Mouse (Mus musculus) thymus, postnatal 14 days (tissue): ENCODE data around the gene Myh2.

Experiments used
- DNase-seq: peaks from one replicate; pipeline ENCODE4 v3.0.0; 2021

Myh2 gene

DNA sequence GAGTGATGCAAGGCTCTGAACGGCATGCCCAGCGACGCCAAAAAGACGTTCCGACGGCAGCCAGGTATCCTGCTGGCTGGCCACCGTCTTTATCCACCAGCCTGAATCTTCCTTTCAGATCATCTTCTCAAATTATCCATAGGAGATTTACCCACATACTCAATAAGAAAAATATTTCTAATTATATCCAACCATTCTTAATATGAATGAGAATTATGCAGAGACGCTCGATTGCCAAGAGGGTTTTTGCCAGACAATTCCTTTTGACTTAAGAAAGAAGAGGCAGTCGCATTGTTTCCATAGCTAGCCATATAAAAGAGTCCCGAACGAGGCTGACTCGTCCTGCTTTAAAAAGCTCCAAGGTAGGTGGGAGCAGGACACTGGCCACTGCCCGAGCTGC, at the start of gene Myh2:
Myh2 (plus strand) TSS at position 301 of the 400 bp plus-strand sequence.
- DNase-seq, result no peak

DNA sequence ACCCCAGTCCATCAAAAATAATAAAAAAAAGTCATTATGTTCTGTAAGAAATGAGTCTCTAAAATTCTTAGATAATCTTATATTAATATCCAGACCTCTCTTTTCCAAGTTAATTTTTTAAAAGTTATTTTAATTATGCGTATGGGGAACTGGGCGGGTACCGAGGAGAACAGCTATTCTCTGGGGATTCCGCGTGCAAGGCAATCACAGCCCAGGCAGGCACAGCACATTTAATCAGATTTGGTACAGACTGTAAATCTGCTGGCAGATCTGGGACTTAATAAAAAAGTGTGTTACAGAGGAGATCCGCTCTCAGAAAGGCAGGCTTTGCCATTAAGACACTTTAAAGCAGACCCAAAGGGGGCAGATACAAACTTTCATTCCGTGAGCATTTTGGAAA, 45.9 kb upstream of the Myh2 start:
- no peak for DNase-seq

DNA sequence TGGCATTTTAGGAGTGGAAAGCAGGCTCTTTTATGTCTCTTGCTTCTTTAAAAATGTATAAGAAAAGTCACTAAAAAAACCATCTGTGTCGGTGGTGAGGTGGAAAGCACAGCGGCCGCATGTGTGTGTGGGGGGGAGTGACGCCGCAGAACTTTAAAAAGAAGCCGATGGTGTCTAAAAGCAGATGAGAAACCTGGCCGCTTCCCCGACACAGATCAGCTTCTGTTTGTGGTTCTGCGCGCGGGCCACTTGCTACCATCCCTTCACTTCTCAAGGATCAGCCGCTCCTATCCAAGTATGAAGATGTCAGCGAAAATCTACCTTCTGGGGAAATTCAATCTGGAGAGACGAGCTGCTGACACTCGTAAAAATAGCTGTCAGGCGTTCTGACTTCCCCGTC, 45.5 kb upstream of the Myh2 start:
- no peak for DNase-seq

DNA sequence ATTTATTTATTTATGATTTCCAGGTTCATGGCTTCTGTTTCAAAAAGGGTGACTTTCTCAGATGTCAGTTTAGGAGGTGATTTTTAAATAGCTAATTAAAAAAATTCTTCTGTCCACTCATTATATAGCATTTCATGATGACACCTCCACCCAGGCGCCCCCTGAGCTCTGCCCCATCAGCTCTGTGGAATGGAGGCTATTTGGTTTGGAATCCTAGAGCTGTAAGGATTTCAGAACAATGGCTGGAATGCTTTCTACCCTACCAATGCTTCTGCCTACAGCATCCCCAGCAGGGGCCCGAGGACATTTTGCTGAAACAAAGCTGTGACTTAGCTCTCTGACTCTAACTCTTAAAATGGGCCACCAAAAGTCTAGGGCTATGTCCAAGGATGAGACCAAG, 37.3 kb upstream of the Myh2 start:
- no peak for DNase-seq

DNA sequence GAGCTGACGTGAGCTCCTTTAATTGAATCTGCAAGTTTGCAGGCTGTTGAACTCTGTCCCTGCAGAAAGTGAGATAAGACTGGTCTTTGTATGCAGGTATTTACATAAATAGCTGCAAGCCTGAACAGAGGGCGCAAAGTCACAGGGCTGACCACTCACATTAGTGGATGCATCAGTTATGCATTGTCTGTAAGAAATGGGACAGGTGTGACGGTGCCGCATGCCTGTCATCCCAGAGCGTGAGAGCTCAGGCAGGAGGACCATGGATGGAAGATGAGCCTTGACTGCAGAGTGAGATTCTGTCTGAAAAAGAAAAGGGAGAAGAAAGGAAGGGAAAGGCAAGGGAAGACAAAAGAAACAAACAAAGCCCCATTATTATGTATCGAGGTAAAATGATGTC, 36.2 kb upstream of the Myh2 start:
- DNase-seq, result no peak

DNA sequence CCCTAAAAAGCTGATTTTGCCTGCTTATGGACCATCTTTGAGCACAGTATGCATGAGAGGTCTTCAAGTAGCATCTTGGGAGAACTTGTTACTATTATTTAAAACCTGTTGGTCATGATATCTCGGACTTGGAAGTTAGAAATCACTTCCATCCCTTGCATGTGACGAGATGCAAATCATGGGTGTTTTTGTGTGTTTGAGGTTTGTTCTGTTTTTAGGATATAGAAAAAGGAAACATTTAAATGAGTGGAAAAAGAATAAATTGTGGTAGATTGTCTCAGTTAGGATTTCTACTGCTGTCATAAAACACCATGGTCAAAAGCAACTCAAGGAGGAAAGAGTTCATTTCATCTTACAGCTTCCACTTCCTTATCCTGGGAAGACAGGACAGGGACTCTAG, 35.3 kb upstream of the Myh2 start:
- DNase-seq, result no peak

DNA sequence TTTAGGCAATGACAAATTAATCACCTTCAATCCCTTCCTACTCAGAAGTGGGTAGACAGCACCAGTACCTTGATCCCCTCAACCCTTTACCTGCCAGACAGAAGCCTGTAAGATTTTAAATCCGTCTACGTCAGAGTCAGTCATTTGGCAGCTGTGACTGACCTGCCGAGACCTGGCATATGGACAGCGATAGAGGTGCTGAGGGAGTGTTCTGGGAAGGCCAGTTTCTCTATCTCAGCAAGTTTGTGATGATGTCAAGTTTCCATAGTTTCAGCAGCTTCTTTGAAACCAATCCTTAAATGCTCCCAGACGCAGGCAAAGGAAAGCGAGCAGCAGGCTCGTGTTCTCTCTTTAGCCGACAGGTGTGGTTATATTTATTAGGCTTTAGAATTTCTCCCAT, 31.3 kb upstream of the Myh2 start:
- DNase-seq, result no peak

DNA sequence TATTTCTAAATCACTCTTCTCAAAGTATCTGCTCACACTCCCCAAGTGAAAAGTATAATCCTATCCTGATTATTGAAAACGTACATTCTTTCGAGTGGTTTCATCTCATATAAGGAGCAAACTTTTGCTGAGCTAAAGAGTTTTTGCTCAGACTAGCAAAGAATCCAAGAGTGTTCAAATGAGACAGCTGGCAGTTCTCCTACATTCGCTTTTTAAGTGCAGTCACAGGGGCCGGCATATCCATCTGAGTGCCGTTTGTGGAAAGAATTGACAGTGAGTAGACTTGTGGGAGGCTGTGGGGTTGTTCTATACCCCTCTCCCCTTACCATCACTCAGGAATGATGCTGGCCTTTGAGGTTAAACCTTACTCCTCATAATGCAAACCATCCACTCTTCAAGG, 30.7 kb upstream of the Myh2 start:
- no peak for DNase-seq

DNA sequence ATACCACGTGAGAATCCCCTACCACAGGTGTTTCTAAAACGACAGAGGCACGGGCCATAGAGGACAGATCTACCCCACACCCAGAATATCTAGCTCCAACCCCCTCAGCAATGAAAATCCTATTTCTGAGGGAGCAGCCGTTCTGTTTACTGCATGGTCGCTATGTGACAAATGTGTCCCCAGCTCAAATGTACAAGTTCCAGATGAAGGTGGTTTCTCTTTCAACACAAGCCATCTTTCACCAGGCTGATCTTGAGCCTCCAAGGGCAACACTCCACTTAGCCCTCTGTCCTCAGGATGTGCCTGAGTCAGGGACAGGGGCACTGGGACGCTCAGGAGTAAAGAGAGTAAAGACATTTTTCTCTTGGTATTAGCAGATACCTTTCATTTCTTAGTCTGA, 29.8 kb upstream of the Myh2 start:
- no peak for DNase-seq

DNA sequence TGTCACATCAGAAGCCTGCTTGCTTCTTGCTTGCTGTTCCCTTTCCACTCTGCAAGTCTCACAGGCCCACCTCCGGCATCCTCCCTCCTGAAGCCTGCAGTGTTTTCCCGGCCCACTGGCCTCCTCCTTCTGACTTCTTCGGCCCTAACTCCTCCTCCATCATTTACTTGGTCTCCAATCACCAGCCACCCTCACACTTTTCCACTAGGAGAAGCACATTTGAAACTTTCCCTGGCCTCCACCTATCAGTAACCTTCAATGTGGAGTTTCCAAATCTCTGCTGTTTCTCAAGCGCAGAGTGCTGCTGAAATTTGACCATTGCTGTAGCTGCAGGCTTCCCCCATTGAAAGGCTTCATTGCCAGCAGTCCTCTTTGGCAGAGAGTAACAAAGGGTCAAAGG, 28.8 kb upstream of the Myh2 start:
- DNase-seq, result no peak

DNA sequence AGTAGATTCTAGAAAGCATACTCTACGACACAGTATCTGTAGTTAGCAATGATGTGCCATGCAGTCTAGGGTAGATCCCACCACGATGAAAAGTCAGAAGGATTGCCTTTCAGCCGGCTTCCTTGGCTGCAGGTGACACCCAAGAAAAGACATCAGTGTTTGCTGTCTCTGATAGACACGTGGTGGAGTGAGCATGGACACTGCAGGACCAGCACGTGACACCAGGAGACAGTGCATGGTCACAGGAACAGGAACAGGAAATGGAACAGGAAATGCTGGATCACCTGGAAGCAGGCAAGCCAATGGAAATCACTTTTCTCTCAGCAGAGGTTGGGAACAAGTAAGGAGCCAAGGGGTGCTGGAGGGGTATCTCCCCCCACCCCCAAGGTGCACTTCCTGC, 27.8 kb upstream of the Myh2 start:
- DNase-seq, result no peak

DNA sequence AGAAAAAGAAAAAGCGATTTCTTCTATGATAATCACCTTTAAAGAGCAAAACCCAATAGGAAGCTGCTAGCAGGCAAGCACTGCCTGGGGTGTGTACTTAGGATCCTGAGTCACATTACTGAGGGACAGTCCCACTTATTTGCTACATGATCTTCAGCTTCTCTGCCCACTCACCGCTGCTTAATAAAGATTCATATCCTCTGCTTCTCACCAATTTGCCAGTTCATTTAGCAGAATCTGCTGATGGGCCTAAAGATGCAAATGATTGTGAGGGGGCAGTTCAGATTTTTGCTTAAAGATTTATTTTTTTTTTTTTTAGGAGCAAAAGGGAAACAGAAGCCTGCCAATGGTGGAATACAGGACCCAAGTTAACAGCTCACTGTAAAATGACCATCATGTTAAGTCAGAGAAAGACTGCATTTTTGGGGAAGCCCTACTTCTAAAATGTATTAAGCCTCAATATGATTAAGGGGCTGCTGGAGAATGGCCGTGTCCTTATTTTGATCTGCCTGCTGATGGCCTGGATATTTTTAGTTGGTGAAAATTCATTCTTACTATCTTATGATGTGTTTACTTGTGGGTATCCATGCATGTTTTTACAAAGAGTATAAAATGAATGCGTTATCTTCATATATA, 26.8 kb upstream of the Myh2 start:
- DNase-seq, result no peak

DNA sequence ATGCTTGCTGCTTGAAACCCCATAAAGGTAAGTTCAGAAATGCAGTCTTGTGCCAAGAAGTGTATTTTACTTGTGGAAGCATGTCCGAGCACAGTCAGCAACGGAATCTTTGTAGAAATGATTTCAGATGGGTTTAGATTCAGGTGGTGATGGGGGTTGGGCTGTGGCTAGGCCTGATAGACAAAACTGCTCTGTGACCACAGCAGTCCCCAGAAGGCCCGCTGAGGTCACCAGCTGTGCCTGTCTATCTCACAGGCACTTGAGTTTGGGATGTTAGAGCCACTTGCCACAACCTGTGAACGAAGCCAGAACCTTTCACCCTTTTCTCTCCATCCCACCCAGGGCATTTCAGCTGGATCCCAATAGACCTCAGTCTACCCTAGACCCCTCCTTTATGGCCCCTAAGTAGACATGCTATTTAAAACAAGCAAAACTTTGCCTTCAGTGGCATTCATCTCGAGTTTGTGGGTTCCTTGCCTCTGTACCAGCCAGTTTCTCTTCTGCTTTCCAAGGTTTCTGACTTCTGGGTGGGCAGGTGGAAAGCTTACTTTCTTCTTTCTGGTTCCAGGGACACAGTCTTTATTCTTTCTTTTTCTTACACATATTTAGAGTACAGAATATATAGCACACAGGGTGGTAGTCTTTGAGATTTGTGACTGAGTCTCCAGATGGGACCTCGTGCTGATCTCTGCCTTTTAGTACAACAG, 26.1 kb upstream of the Myh2 start:
- DNase-seq, result no peak

DNA sequence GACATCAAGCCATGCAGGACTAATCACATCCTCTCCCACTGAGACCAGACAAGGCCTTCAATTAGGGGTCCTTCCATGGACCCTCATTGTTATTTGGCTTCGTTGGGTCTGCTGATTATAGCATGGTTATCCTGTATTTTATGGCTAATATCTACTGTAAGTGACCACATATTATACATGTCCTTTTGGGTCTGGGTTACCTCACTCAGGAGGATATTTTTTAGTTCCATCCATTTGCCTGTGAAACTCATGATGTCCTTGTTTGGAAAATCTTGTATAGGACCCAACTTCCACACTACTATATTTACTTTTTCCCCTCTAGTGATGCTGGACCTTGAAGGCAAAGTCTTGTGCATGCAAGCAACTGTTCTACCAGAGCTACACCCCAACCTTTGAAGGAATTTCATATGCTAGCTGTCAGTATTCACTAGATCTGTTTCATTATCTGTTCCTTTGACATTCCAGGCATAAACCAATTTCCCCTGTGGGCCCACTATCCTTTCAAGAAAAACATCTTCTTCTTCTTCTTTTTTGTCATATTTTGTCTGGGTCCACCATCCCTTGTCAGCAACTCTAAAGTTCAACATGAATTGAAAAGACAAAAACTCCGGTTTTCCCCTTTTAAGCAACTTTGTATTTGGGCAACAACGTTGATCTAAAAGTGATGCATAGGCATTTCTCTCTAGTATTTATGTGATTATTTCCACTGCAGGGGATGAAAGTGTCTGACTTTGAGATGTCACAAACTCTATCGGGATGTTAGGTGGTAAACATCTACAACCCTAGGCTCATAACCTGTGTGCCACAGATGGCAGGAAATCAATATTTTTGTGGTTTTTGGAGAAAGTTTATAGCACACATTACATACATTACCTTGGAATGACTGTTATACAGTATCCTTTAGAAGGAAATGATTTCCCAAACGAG, 25.1 kb upstream of the Myh2 start:
- no peak for DNase-seq

DNA sequence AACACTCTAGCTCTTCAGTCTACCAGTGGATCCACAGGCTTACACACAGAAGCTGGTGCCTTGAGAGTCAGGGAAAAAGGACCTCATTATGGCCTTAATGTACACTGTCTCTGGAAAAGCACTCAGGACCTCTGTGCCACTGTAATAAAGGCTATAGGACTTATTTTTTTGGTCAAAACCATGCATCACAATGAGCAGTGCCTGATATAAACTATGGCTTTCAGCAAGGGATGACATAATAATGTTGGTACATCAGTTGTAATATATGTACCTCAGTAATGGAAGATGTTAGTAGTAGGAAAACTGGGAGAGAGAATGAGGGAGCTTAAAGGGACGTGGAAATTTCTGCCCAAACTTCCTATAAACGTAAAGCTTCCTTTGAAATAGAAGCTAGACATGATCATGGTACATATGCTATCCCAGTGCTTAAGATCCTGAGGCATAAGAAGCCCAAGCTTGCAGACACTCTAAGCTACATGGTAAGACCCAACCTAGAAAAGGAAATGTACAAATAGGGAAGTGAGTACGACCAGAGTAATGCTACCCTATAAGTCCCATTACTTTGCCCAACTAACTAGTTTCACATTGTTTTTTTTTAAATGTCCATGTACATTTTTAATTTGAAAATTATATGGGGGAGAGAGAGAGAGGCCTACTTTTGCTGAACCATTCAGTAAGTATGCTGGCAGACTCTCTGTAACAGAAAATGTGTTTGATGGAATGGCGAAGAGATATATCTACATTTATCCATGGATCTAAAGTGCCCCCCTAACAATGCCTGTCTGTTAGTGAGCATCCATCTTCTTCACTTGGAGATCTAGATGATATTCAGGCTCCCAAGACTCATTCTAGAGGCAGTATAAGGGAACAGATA, 24.2 kb upstream of the Myh2 start:
- DNase-seq, result no peak

DNA sequence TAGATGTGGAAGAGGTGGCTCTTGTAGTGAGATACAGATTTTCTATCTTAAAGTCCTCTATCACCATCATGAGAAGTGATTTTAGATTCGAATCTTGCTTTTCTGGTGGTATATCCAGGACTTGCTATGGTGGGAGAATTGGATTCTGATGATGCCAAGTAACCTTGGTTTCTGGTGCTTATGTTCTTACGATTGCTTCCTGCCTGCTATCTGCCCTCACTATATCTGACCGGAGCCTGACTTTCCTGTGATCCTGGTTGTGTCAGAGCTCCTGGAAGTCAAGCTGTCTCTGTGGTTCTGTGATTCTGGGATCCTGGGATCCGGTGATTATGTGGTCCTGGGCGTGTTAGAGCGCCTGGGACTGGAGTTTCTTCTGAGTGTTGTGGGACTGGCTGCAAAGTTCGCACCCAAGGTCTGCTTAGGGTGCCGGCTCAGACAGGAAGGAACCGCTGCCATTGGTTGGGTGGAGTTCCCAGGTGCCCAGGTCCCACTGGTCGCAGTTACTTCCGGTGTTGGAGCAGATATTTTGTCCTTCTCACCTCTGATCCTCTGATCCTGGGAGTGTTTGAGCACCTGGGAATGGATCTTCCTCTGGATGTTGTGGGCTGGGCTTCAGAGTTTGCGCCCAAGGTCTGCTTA, 23.4 kb upstream of the Myh2 start:
- no peak for DNase-seq

DNA sequence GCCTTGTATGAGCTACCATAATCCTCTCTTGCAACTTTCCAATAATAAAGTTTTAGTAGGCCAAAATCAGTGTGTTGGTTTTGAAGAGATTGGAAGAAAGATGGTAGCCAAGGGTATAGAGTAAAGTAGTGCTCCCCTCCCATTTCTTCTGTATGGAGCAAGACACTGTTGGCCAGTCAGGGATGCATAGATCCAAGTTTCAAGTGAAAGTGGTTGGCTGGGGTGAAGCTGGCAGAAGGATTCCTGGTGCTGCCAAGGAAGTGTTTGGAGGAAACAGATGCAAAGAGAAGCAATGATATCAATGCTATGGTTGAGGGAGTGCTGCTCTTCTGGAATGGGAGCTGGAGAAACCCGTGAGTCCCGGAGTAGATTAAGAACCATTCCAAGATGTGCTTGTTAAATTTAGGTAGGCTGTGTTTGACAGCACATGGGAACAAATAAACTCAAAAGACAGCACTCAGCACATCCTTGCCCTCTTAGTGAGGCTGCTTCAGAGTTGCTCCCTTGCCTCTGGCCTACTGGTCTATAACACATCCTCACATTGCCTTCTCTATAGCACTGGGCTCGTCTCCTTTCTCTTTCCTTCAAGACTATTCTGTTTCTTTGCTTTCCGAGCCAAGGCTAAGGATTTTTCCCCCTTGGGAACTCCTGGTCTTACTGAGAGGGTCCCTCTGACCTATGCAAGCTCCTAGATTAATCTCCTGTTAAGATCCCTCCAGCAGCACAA, 22.4 kb upstream of the Myh2 start:
- no peak for DNase-seq

DNA sequence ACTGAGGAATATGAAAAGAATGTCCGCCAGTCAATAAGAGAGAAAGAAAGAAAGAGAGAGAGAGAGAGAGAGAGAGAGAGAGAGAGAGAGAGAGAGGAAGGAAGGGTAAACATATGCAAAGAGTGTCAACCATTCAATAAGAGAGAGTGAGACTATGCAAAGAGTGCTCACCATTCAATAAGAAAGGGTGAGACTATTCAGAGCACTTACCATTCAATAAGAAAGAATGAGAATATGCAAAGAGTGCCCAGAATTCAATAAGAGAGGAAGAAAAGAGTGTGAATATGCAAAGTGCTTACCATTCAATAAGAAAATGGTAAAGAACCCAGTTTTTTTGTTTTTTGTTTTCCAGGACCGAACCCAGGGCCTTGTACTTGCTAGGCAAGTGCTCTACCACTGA, 20.6 kb upstream of the Myh2 start:
- DNase-seq, result no peak

DNA sequence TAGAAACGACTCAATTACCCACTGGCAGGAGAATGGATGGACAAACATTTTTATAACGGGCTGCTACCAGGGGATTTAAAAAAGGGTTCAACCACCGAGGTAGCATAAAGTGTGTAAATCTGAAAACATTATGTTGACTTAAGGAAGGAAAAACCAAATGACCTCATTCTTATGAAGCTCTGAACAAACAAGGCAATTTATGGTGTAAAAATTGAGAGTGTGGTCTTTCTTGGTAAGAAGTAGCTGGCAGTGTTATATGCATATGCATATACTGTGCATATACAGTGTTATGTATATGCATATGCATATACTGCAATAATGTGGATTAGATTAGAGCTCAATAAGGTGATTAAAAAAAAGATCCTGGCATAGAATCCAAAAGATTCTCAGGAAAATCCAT, 19.7 kb upstream of the Myh2 start:
- DNase-seq, result no peak

DNA sequence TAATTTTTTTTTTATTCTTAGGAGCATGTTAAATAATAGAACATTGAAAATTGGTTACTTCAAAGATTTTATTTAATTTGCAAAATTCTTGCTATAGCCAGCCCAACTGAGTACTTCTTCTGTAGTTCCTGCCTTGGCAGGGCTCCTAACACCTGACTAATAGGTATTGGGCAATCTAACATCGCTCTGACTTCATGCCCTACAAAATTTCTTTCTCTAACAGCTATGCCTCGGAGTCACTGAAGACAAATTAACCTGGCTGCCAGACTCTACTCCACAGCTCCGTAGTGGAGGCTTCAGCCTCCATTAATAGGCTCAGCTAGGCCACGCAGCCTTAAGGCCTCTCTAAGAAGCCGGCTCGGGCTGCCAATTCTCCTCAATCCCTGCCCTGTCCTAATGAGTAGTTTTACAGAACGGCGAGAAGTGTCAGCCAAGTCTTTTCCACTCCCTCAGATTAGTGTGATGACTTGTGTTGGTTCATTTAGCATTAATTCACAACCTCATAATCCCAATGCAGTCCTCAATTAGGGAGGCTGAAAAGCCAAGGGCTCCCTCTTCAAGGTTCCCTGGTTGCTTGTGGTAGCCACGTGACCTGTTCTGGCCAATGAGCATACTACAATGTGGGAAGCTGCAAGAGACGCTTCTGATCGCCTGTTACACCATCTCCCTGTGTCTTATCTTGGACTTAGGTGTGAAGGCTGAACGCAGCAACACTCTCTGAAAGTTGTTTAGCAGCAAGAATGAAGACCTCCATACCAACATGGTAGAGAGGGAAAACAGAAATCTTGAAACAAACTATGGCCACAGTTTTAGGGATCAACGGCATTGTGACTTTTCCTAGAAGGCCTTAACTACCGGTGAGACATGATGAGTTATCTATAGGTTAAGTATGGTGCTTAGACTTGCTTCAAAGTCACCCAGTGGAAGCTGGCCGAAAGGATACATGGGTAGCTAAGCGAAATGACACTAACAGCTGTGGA, 18.9 kb upstream of the Myh2 start:
- no peak for DNase-seq

DNA sequence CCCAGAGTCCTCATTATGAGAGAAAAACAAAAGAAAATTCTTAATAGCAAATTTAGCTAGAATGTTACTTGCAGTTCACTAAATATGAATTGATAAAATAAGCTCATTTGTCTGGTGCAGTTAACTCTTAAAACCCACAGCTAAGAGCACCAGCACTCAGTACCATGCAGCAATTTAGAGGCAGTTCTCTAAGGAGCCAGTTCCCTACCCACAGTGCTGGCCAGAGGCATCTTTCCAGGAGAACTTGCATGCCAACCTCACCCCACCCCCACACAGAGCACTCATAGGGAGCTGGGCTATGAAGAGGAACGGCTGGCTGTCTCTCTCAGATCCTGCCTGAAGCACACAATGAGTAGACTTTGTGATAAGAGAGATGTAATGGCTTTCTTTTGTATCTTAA, 17.7 kb upstream of the Myh2 start:
- no peak for DNase-seq
